Mouse (Mus musculus): ENCODE data around the gene Gm13289.

GRCm38 (mm10) chr4:88727324-88727723 lies 49.4 kb upstream of the Gm13289 start:
- TF ChIP-seq MAFK (IDR thresholded peaks at IDR 0.05; ENCODE audit: insufficient read depth, low read depth, low read length), result no peak
- no peak for TF ChIP-seq HCFC1 (IDR thresholded peaks at IDR 0.05; ENCODE audit: borderline replicate concordance, insufficient read depth, low read length)
